Mouse (Mus musculus) small intestine, adult 2 months (tissue): ENCODE measurements around the gene Prkca.

ENCODE experiments used
- CTCF ChIP-seq: fragments of 200-500 bp; IDR thresholded peaks from 2 replicates; pipeline ENCODE4 v1.5.1; 2012; ENCODE audit warnings: low read depth, mild to moderate bottlenecking, control low read depth, inconsistent platforms, low read length, moderate library complexity, mixed read lengths; ENCODE audit not compliant: insufficient replicate concordance, insufficient read length; ENCODE audit errors: extremely low read depth
- POLR2A ChIP-seq: fragments of 200-500 bp; IDR thresholded peaks from 2 replicates; pipeline ENCODE4 v1.6.1; 2012; ENCODE audit warnings: low read depth, mild to moderate bottlenecking, control low read depth, inconsistent platforms, low read length, moderate library complexity

DNA sequence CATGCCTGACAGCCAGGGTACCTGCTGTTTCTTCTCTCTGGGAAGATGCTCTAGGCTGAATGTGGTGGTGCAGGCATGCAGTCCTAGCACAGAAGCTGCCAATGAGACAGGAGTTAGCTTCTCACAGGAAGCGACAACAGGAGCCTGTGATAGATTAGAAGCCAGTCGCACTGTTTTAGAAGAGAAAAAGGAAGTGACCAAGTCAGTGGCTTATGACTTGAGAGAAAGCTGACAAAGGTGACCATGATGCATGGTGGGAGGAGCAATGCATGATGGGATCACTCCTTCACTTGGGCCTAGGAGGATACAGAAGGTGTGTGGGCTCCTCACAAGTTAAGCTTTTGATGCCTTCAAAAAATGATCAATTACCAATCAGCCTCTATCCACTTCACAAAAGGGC is 99.5 kb downstream of the Prkca start:
- TF ChIP-seq POLR2A (no peak), CTCF (no peak)
